Mouse (Mus musculus) CH12.LX (cell line): ENCODE data around the gene Ascc2. TPM values are rescaled to one million over a fixed set of nuclear protein-coding genes. Genes with fewer than 3 reads are reported as not detected.

Experiments
- DNase-seq: peaks from one replicate; pipeline ENCODE4 v3.0.0-alpha.2; 2013; ENCODE audit errors: extremely low read depth
- H3K27ac ChIP-seq: 2 replicates; pipeline ENCODE4 v1.5.1; 2012; ENCODE audit warnings: low read depth, mild to moderate bottlenecking, control low read depth, moderate library complexity; ENCODE audit not compliant: insufficient read depth
- H3K27me3 ChIP-seq: replicated peaks from 2 replicates; pipeline ENCODE3; 2012; ENCODE audit warnings: inconsistent platforms
- H3K36me3 ChIP-seq, 2 experiments: replicated peaks in 1 of 2; 2 replicates each; pipeline versions ENCODE3 to v1.6.1; 2012; ENCODE audit warnings: inconsistent platforms in 1 of 2, low read length in 1 of 2, mild to moderate bottlenecking in 1 of 2, mixed read lengths in 1 of 2, moderate library complexity in 1 of 2; ENCODE audit not compliant: control insufficient read depth in 1 of 2, insufficient read depth in 1 of 2
- H3K4me1 ChIP-seq, 2 experiments: 2 replicates each; pipeline ENCODE4 v1.6.1; 2012; ENCODE audit warnings: inconsistent platforms in 1 of 2, moderate library complexity in 1 of 2; ENCODE audit not compliant: insufficient read depth in 2 of 2, control insufficient read depth in 1 of 2
- H3K4me2 ChIP-seq: 2 replicates; pipeline ENCODE4 v1.6.1; 2012; ENCODE audit warnings: low read depth, mild to moderate bottlenecking, control low read depth; ENCODE audit not compliant: poor library complexity, insufficient read depth, severe bottlenecking
- H3K4me3 ChIP-seq, 3 experiments: fragments of 150-350 bp in 1 of 3; sonication (generic) in 1 of 3; replicated peaks in 1 of 3; 2 replicates each; pipeline versions ENCODE3 to v1.5.1; 2011 to 2012; ENCODE audit warnings: low read depth in 2 of 3, low read length in 2 of 3, mild to moderate bottlenecking in 2 of 3, moderate library complexity in 2 of 3, control low read depth in 1 of 3, improper control_type of control experiment in 1 of 3, inconsistent platforms in 1 of 3, mixed read lengths in 1 of 3; ENCODE audit not compliant: poor library complexity in 1 of 3
- H3K79me2 ChIP-seq: replicated peaks from 2 replicates; pipeline ENCODE4 v1.6.1; 2012; ENCODE audit warnings: mild to moderate bottlenecking, moderate library complexity; ENCODE audit not compliant: control insufficient read depth, poor library complexity, insufficient read depth, severe bottlenecking; ENCODE audit errors: extremely low read depth
- H3K9ac ChIP-seq: 2 replicates; pipeline ENCODE4 v1.6.1; 2012; ENCODE audit warnings: low read depth, mild to moderate bottlenecking, control low read depth, moderate library complexity; ENCODE audit not compliant: insufficient read depth
- H3K9me3 ChIP-seq: replicated peaks from 2 replicates; pipeline ENCODE3; 2012; ENCODE audit warnings: low read length, inconsistent platforms, mixed read lengths
- BHLHE40 ChIP-seq: IDR thresholded peaks from 2 replicates; pipeline ENCODE4 v1.6.1; 2011; ENCODE audit warnings: mild to moderate bottlenecking, low read depth, low read length, improper control_type of control experiment
- CHD2 ChIP-seq: IDR thresholded peaks from 2 replicates; pipeline ENCODE4 v1.6.1; 2011; ENCODE audit warnings: low read length, improper control_type of control experiment
- CTCF ChIP-seq, 2 experiments: IDR thresholded peaks in 1 of 2; conservative IDR thresholded peaks in 1 of 2; 2 replicates each; pipeline ENCODE4 v1.5.1; 2011 to 2012; ENCODE audit warnings: low read depth in 2 of 2, low read length in 2 of 2, improper control_type of control experiment in 1 of 2, inconsistent platforms in 1 of 2, mild to moderate bottlenecking in 1 of 2, moderate library complexity in 1 of 2
- E2F4 ChIP-seq: IDR thresholded peaks from 2 replicates; pipeline ENCODE4 v1.6.1; 2011; ENCODE audit warnings: low read depth, low read length, improper control_type of control experiment; ENCODE audit not compliant: insufficient replicate concordance
- ELF1 ChIP-seq: IDR thresholded peaks from 2 replicates; pipeline ENCODE4 v1.6.1; 2014; ENCODE audit warnings: low read depth, mild to moderate bottlenecking, inconsistent platforms, low read length, improper control_type of control experiment
- HCFC1 ChIP-seq: IDR thresholded peaks from 2 replicates; pipeline ENCODE4 v1.6.1; 2012; ENCODE audit warnings: low read depth, mild to moderate bottlenecking, inconsistent platforms, low read length, improper control_type of control experiment
- IRF4 ChIP-seq: IDR thresholded peaks from 2 replicates; pipeline ENCODE4 v1.6.1; 2014; ENCODE audit warnings: low read depth, mild to moderate bottlenecking, inconsistent platforms, low read length, improper control_type of control experiment
- JUND ChIP-seq: conservative IDR thresholded peaks from 2 replicates; pipeline ENCODE4 v1.6.1; 2011; ENCODE audit warnings: low read depth, low read length, improper control_type of control experiment
- MAX ChIP-seq: IDR thresholded peaks from 2 replicates; pipeline ENCODE4 v1.6.1; 2011; ENCODE audit warnings: low read length, improper control_type of control experiment
- MAZ ChIP-seq: IDR thresholded peaks from 2 replicates; pipeline ENCODE4 v1.6.1; 2012; ENCODE audit warnings: low read depth, mild to moderate bottlenecking, inconsistent platforms, low read length, improper control_type of control experiment, moderate library complexity
- MXI1 ChIP-seq: IDR thresholded peaks from 2 replicates; pipeline ENCODE4 v1.6.1; 2011; ENCODE audit warnings: mild to moderate bottlenecking, low read depth, low read length, improper control_type of control experiment
- MYC ChIP-seq: IDR thresholded peaks from 2 replicates; pipeline ENCODE4 v1.6.1; 2011; ENCODE audit warnings: low read depth, mild to moderate bottlenecking, improper control_type of control experiment, low read length
- NELFE ChIP-seq: IDR thresholded peaks from 2 replicates; pipeline ENCODE4 v1.6.1; 2011; ENCODE audit warnings: low read depth, low read length, improper control_type of control experiment
- NRF1 ChIP-seq: IDR thresholded peaks from 2 replicates; pipeline ENCODE4 v1.6.1; 2014; ENCODE audit warnings: low read depth, mild to moderate bottlenecking, inconsistent platforms, low read length, improper control_type of control experiment, moderate library complexity
- PAX5 ChIP-seq: IDR thresholded peaks from 2 replicates; pipeline ENCODE4 v1.6.1; 2012; ENCODE audit warnings: low read length, inconsistent platforms, mixed read lengths
- POLR2AphosphoS2 ChIP-seq: IDR thresholded peaks from 2 replicates; pipeline ENCODE4 v1.6.1; 2011; ENCODE audit warnings: low read depth, low read length, improper control_type of control experiment
- RAD21 ChIP-seq: IDR thresholded peaks from 2 replicates; pipeline ENCODE4 v1.6.1; 2011; ENCODE audit warnings: low read depth, mild to moderate bottlenecking, low read length, improper control_type of control experiment, moderate library complexity
- RCOR1 ChIP-seq: conservative IDR thresholded peaks from 2 replicates; pipeline ENCODE4 v1.6.1; 2012; ENCODE audit warnings: low read depth, mild to moderate bottlenecking, inconsistent platforms, low read length, improper control_type of control experiment
- SMC3 ChIP-seq: IDR thresholded peaks from 2 replicates; pipeline ENCODE4 v1.6.1; 2011; ENCODE audit warnings: low read depth, low read length, improper control_type of control experiment
- TBP ChIP-seq: conservative IDR thresholded peaks from 2 replicates; pipeline ENCODE4 v1.6.1; 2011; ENCODE audit warnings: low read depth, low read length, improper control_type of control experiment
- TCF12 ChIP-seq: IDR thresholded peaks from 2 replicates; pipeline ENCODE4 v1.6.1; 2014; ENCODE audit warnings: low read depth, mild to moderate bottlenecking, inconsistent platforms, low read length, improper control_type of control experiment
- UBTF ChIP-seq: IDR thresholded peaks from 2 replicates; pipeline ENCODE4 v1.6.1; 2012; ENCODE audit warnings: low read depth, mild to moderate bottlenecking, inconsistent platforms, low read length, improper control_type of control experiment, moderate library complexity
- USF1 ChIP-seq: IDR thresholded peaks from 2 replicates; pipeline ENCODE4 v1.6.1; 2014; ENCODE audit warnings: low read depth, mild to moderate bottlenecking, inconsistent platforms, low read length, improper control_type of control experiment
- ZC3H11A ChIP-seq: IDR thresholded peaks from 2 replicates; pipeline ENCODE4 v1.6.1; 2012; ENCODE audit warnings: low read depth, mild to moderate bottlenecking, inconsistent platforms, low read length, improper control_type of control experiment
- ZKSCAN1 ChIP-seq: IDR thresholded peaks from 2 replicates; pipeline ENCODE4 v1.6.1; 2012; ENCODE audit warnings: low read depth, inconsistent platforms, low read length, improper control_type of control experiment, borderline replicate concordance
- dilution Hi-C: fragments of 300-500 bp; cut with MboI; formaldehyde crosslinking; loops from 2 replicates; pipeline ENCODE4 v1.14.3; 2020; ENCODE audit warnings: low sequenced_read_pairs; ENCODE audit not compliant: extremely low pct_unique_long_range_greater_than_20kb, extremely low pct_ligation_motif_present
- in situ Hi-C: fragments of 300-500 bp; cut with MboI; formaldehyde crosslinking; loops from 3 replicates; pipeline ENCODE4 v1.14.3; 2019; ENCODE audit warnings: low sequenced_read_pairs, low pct_ligation_motif_present, low pct_unique_long_range_greater_than_20kb, mixed read lengths
- polyA plus RNA-seq: library from polyadenylated mRNA; unstranded; fragments of >175 nt; gene quantifications from 2 replicates; pipeline ENCODE4 v1.2.1, GENCODE M21; 2012; ENCODE audit warnings: low read depth; ENCODE audit not compliant: insufficient read length
- total RNA-seq, 2 experiments: library from RNA; depleted of rRNA; stranded (reverse); fragments of 300-350 nt in 1 of 2; fragments of >200 nt in 1 of 2; gene quantifications; 2 replicates each; pipeline ENCODE4 v1.2.3; 2012 to 2014

Ascc2 gene
- total and polyA plus RNA-seq, 3 experiments: 25.1 to 52.9 (median 34.6) TPM

DNA sequence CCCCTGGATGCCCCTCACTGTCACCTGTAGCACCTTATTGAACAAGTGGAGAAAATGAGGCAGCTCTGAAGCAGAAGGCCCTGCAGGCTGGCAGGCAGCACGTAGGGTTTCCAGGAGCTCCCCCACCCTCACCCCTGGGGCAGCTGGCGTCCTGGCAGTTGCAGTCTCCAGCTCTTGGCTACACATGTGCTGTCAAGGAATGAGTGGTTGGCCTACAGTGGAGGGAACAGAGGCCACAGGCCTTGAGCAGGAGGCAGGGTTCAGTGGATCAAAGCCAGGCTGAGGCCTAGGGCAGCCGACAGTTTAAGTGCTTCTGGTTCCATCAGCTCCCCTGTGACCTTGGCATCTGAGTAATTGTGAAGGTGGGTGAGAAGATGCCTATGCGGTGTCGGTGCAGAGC lies 93.4 kb downstream of the Ascc2 start:
- Histone ChIP-seq H3K9ac (no peak overlapping the region), H3K36me3 (peaks cover 37 to 79% of the 10 kb centered on the region in 2 experiments), H3K27ac (no peak overlapping the region), H3K27me3 (no peaks in the 10 kb centered on the region), H3K4me2 (no peak overlapping the region), H3K4me1 (peaks cover 5 to 21% of the 10 kb centered on the region in 2 experiments), H3K79me2 (no peaks in the 10 kb centered on the region), H3K4me3 (no peak overlapping the region), H3K9me3 (no peaks in the 10 kb centered on the region)
- dilution Hi-C loops: no loop called here
- no peak for DNase-seq
- in situ Hi-C loops: no loop called here
- TF ChIP-seq NRF1 (no peak), SMC3 (no peak), HCFC1 (no peak), TBP (no peak), ZC3H11A (no peak), MAX (no peak), ZKSCAN1 (no peak), MYC (no peak), E2F4 (no peak), IRF4 (no peak), RAD21 (no peak), JUND (no peak), PAX5 (no peak), CHD2 (no peak), ELF1 (no peak), TCF12 (no peak), POLR2AphosphoS2 (no peak), CTCF (conservative IDR thresholded peaks at IDR 0.05 in 1 of 2, IDR thresholded peaks at IDR 0.05 in 1 of 2; ENCODE audit: low read depth in 2 of 2, low read length in 2 of 2) (no peak), BHLHE40 (no peak)

GRCm38 (mm10) chr11:4731781-4732180 lies 94.2 kb downstream of the Ascc2 start:
- Histone ChIP-seq H3K27ac (no peak overlapping the region), H3K4me1 (peaks cover 8 to 28% of the 10 kb centered on the region in 2 experiments), H3K9me3 (no peaks in the 10 kb centered on the region), H3K36me3 (peaks cover 33 to 73% of the 10 kb centered on the region in 2 experiments), H3K79me2 (no peaks in the 10 kb centered on the region), H3K4me2 (no peak overlapping the region), H3K4me3 (no peak overlapping the region), H3K27me3 (no peaks in the 10 kb centered on the region), H3K9ac (no peak overlapping the region)
- dilution Hi-C loops: no loop called here
- DNase-seq: no peak
- in situ Hi-C loops: no loop called here
- no peak for TF ChIP-seq NELFE
- no peak for TF ChIP-seq CTCF (conservative IDR thresholded peaks at IDR 0.05 in 1 of 2, IDR thresholded peaks at IDR 0.05 in 1 of 2; ENCODE audit: low read depth in 2 of 2, low read length in 2 of 2)
- TF ChIP-seq MAZ: no peak
- no peak for TF ChIP-seq E2F4
- TF ChIP-seq UBTF: no peak
- TF ChIP-seq IRF4: no peak
- TF ChIP-seq USF1: no peak
- TF ChIP-seq ZKSCAN1: no peak
- no peak for TF ChIP-seq RCOR1
- no peak for TF ChIP-seq MXI1
